Mouse (Mus musculus) CD4-positive, CD25-positive, alpha-beta regulatory T cell, adult 2 months (primary cell): ENCODE measurements around the gene Tenm3.

ENCODE experiments used
- DNase-seq: peaks from one replicate; pipeline ENCODE4 v3.0.0-alpha.2; 2012; ENCODE audit warnings: low read depth, low spot score

The Tenm3 gene

DNA sequence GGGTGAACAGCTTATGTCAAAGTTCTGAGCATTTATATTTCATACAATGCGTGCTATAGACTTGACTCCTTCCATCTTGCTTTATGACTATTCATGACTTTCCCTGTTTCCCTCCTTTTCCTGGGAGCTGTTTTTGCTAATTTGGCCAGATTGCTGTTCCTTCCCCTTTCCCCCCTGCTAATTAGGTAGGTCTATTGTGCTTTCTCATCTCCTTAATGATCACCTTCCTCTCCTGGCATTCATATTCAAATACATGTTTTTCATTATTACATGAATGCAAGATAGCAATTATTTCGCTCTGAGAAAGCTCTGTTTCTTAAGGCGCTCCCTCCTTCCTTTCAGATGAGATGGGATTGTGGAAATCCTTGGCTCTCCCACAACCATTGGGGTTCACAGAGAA lies 178.6 kb downstream of the Tenm3 start:
- no peak for DNase-seq

DNA sequence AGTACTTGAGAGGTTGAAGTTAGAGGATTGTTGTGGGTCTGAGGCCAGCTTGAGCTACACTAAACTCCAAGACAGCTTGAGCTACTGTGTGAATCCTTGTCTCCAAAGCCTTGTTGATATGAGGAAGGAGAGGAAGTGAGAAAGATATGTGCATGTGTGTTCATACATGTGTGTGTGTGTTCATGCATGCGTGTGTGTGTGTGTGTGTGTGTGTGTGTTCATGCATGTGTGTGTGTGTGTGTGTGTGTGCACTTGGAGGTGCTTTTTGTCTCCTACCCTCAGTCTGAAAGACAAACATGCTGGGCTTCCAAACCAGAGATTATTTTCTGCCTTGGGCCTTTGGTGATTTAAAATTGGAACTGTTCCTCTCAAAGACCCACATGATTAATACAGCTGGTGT lies 184.5 kb downstream of the Tenm3 start:
- no peak for DNase-seq

DNA sequence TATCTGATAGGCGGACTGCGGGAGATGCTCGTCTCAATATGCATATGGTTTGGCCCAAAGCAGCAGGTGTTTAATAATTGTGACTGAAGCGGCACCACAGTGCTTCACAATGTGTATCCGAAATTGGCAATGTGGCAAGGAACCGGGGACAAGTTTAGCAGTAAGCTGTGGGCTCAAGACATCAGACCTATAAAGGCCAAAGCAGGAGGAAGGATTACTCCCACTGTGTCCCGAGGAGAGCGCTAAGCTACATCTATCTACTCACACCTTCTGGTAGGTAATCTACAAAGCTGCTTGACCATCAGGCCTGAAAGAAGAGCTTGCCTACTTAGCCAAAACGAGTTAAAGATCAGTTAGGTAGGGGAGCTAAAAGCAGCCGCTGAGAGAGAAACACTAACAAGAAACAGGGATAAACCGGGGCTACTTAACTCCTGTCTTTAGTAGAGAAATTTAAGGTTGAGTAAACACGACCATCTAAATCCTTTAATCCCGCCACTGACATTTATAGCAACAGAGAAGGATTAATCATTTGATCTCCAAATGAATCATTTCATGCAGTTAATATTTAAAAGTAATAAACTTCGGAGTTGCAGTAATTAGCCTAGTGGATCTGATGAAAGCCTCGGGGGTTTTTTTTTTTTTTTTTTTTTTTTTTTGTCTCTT lies 188.2 kb downstream of the Tenm3 start:
- DNase-seq = no peak

DNA sequence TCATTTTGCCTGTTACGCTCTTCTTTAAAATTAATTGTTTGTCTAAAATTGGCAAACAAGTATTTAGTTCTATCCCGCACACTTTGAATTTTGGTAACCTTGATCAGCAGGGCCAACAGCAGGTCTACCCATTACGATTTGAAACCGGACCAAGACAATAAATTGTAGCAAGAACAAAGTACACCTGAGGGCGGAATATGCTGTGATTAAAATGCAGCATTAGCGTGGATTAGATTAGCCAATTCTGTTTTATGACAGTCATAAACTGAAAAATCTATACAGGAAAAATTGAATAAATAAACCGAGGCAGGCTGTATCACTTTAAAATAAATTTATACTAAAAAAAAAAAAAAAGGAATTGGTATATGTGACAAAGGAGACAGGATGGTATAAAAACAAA lies 193.9 kb downstream of the Tenm3 start:
- DNase-seq = no peak

- DNase-seq = no peak
These were observed 194.3 kb downstream of the Tenm3 start for GRCm38 (mm10) chr8:48649415-48649814.

- no peak for DNase-seq
These were observed 197.6 kb downstream of the Tenm3 start for GRCm38 (mm10) chr8:48646110-48646509.

- DNase-seq = no peak
These were observed 205.6 kb downstream of the Tenm3 start for GRCm38 (mm10) chr8:48638129-48638528.

GRCm38 (mm10) chr8:48636979-48637378 lies 206.8 kb downstream of the Tenm3 start:
- no peak for DNase-seq

DNA sequence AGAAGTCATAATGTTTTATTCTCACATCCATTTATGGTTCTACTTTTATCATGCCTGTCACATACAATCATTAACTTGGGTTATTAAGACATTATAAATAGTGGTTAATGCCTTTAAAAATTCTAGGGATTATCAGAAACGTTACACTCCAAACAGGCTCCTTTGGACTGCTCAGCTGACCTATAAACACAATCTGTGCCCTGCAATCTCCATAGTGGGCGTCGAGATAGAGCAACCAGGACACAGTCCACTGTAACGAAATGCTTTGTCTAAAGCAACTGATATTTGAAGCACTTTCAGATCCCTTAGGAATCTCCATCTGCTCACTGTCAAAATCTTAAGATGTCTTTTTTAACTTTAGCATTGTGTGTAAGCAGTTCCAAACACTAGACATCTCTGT lies 207.9 kb downstream of the Tenm3 start:
- no peak for DNase-seq

DNA sequence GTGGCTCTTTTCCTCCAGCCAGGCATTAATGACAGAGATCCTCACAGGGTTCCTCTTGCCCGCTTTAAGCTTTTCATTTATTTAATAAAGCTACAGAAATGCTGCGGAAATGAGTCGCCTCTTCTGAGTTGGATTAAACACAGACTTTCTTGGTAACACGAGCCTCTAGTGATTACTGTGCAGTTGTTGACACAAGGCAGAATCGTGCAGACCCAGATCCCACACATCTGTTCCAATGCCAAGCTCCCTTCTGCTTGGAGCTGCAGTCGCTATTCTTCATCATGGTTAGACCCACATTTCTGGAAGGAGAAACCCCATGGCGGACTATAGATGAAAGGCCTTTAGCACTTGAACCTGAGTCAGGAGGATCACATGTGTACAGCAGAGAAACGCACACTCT lies 210.3 kb downstream of the Tenm3 start:
- no peak for DNase-seq

- DNase-seq = no peak
These were observed 221.1 kb downstream of the Tenm3 start for GRCm38 (mm10) chr8:48622517-48623153.

- DNase-seq = no peak
These were observed 228.7 kb downstream of the Tenm3 start for GRCm38 (mm10) chr8:48615088-48615487.

DNA sequence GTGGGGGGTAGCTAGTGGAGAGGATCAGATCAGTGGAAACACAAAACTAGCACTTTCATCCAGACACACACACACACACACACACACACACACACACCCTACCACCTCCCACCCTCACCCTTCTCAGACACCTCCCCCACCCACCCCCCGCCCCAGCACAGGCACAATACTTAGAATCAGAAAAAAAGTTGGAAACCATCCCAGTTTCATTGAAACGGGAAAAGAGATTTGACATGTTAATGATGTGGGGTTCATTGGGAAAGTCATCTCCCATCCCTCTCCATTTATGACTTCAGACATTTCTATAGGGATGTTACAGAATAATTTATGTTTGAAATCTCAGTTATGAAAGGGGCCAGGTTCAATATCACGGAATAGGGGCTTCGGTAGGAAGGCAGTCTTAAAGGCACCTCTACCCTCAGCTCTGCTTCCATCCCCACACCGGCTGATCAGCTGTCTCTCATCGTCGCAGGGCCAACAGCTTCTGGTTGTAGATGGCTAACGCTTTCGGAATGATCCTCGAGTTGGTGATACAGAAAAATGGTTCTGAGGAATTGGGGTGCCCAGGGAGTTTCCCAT lies 231.7 kb downstream of the Tenm3 start:
- no peak for DNase-seq

DNA sequence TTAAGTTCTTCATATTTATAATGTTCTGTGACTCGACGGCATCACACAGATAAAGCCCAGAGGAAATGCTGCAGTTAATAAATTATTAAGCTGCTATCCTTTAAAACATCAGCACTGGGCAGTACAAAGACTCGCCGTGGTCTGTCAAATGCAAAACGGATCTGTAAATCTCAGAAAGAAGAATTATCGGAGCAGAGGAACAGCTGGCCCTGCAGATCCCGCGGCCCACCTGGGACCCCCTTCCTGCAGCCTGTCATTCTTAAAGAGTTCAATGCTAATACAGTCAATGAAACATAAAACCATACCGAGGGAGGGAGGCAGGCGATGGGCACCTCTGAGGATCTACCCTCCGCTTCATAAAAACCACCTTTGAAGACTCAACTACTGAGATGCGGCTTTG lies 232.6 kb downstream of the Tenm3 start:
- no peak for DNase-seq

DNA sequence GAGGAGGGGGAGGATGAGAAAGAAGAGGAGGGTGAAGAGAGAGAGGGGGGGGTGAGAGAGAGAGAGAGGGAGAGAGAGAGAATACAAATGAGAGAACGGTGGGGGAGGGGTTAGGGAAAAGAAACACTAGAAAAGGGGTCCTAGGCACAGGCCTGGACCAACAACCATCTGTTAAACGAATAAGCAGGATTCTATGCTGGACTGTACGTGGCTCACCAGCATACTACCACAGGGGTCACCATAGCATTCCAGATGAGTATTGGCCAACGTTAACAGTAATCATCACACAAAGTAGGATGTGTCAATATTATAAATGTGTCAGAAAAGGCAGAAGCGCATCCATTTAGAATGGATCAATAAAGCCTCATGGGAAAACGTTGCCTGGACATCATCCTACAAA lies 233.4 kb downstream of the Tenm3 start:
- no peak for DNase-seq

DNA sequence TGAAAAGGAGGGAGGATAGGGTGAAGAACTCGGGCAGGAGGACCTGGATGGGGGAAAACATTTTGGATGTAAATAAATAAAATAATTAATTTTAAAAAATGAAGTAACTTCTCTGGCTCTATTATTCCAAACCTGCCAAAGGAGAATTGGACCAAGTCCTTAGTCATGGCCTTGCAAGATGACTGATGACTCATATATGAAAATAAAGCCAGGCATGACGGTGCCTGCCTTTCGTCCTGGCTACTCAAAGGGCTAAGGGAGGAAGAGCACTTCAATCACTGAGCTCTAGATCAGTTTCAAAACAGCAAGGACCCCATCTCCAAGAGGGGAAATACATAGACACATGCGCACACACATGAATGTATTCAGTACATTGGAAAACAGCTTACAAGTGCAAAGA lies 234.1 kb downstream of the Tenm3 start:
- DNase-seq = no peak

GRCm38 (mm10) chr8:48604190-48604897 lies 239.4 kb downstream of the Tenm3 start:
- no peak for DNase-seq

- no peak for DNase-seq
These were observed 240.4 kb downstream of the Tenm3 start for GRCm38 (mm10) chr8:48603165-48603840.

GRCm38 (mm10) chr8:48601621-48602020 lies 242.1 kb downstream of the Tenm3 start:
- no peak for DNase-seq

- DNase-seq = no peak
These were observed 244.7 kb downstream of the Tenm3 start for GRCm38 (mm10) chr8:48599028-48599427.

DNA sequence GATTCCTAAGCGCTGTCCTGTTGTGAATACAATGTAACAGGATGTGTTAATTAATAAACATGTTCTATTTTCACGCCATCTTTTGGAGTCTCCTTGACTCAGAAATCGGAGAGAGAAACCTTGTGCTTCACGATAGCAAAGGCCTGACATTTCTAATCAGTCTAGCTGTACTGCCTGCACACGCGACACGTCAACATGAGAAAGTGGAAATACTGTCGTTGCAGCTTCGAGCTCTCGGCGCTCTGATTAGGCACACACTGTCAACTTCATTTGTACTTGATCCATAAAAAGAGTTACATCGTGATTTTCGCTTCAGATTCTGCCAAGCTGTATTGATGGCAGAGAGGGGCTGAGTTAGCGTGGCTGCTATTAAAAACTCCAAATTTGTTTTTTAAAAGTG lies 247.4 kb downstream of the Tenm3 start:
- no peak for DNase-seq

- no peak for DNase-seq
These were observed 251.9 kb downstream of the Tenm3 start for GRCm38 (mm10) chr8:48591818-48592217.
